Mouse (Mus musculus) ES-Bruce4 (cell line): ENCODE measurements at regions not wholly inside any gene's neighbourhood (a gene's known extent, or its start where the extent isn't known, plus 50 kb on each side); places are given as distances from the start of the nearest gene placed in this dataset.

Experiments
- H3K27ac ChIP-seq: 2 replicates; pipeline ENCODE4 v1.5.1; 2012; ENCODE audit warnings: low read length, inconsistent platforms; ENCODE audit not compliant: insufficient read depth
- H3K27me3 ChIP-seq: 2 replicates; pipeline ENCODE4 v1.6.1; 2012; ENCODE audit warnings: mild to moderate bottlenecking, low read length, inconsistent platforms; ENCODE audit not compliant: control insufficient read depth, poor library complexity, insufficient read depth, severe bottlenecking
- H3K36me3 ChIP-seq: 2 replicates; pipeline ENCODE4 v1.6.1; 2012; ENCODE audit warnings: inconsistent platforms, mild to moderate bottlenecking, low read length, moderate library complexity; ENCODE audit not compliant: control insufficient read depth, poor library complexity, insufficient read depth, severe bottlenecking
- H3K4me1 ChIP-seq: one replicate; pipeline ENCODE4 v1.8.1; 2011; ENCODE audit warnings: low read length; ENCODE audit not compliant: control insufficient read depth, insufficient read depth
- H3K4me3 ChIP-seq: 2 replicates; pipeline ENCODE4 v1.5.1; 2011; ENCODE audit warnings: low read depth, mild to moderate bottlenecking, low read length
- H3K9ac ChIP-seq: 2 replicates; pipeline ENCODE4 v1.6.1; 2012; ENCODE audit warnings: low read depth, mild to moderate bottlenecking, inconsistent platforms; ENCODE audit not compliant: poor library complexity, severe bottlenecking
- H3K9me3 ChIP-seq: replicated peaks from 2 replicates; pipeline ENCODE4 v1.6.1; 2012; ENCODE audit warnings: mild to moderate bottlenecking, low read length, inconsistent platforms; ENCODE audit not compliant: control insufficient read depth, poor library complexity, insufficient read depth, severe bottlenecking
- CTCF ChIP-seq: IDR thresholded peaks from one replicate; pipeline ENCODE4 v1.8.1; 2011; ENCODE audit warnings: low read depth, low read length
- EP300 ChIP-seq: IDR thresholded peaks from 2 replicates; pipeline ENCODE4 v1.6.1; 2011; ENCODE audit warnings: low read depth, low read length; ENCODE audit not compliant: insufficient read depth
- POLR2A ChIP-seq: IDR thresholded peaks from one replicate; pipeline ENCODE4 v1.8.1; 2011; ENCODE audit warnings: low read length; ENCODE audit not compliant: insufficient read depth

- TF ChIP-seq POLR2A = no peak
- TF ChIP-seq EP300 = no peak
- no peak for TF ChIP-seq CTCF
- Histone ChIP-seq H3K9ac (no peak overlapping the region), H3K9me3 (no peaks in the 10 kb centered on the region), H3K4me1 (no peaks in the 10 kb centered on the region), H3K4me3 (no peak overlapping the region), H3K27me3 (no peaks in the 10 kb centered on the region), H3K27ac (no peak overlapping the region), H3K36me3 (no peaks in the 10 kb centered on the region)
These were observed 200.7 kb downstream of the Pla2g4a start for GRCm38 (mm10) chr1:149760440-149760839.

- no peak overlapping the region for H3K9ac ChIP-seq
- H3K4me3 ChIP-seq = no peak overlapping the region
- H3K36me3 ChIP-seq = no peaks in the 10 kb centered on the region
- no peaks in the 10 kb centered on the region for H3K4me1 ChIP-seq
- H3K27me3 ChIP-seq = no peaks in the 10 kb centered on the region
- H3K9me3 ChIP-seq = no peaks in the 10 kb centered on the region
- no peak for TF ChIP-seq EP300
- no peak for TF ChIP-seq CTCF
- no peak for TF ChIP-seq POLR2A
- no peak overlapping the region for H3K27ac ChIP-seq
These were observed 202.3 kb downstream of the Pla2g4a start for GRCm38 (mm10) chr1:149758783-149759132.

- TF ChIP-seq POLR2A (no peak), CTCF (peak; percentile 12), EP300 (no peak)
- H3K27ac ChIP-seq = no peak overlapping the region
- no peaks in the 10 kb centered on the region for H3K36me3 ChIP-seq
These were observed 202.9 kb downstream of the Pla2g4a start for GRCm38 (mm10) chr1:149758092-149758782.

GRCm38 (mm10) chr1:149753269-149754060 is 207.6 kb downstream of the Pla2g4a start:
- no peaks in the 10 kb centered on the region for H3K27me3 ChIP-seq
- H3K4me3 ChIP-seq = no peak overlapping the region
- no peaks in the 10 kb centered on the region for H3K36me3 ChIP-seq
- no peaks in the 10 kb centered on the region for H3K4me1 ChIP-seq
- TF ChIP-seq CTCF (no peak), POLR2A (no peak)
- H3K9me3 ChIP-seq = no peaks in the 10 kb centered on the region
- H3K9ac ChIP-seq = no peak overlapping the region
- H3K27ac ChIP-seq = no peak overlapping the region

More at GRCm38 (mm10) chr1:149758092-149758782, 202.9 kb downstream of the Pla2g4a start:
- Histone ChIP-seq H3K27me3 (no peaks in the 10 kb centered on the region), H3K9ac (no peak overlapping the region), H3K9me3 (no peaks in the 10 kb centered on the region), H3K4me1 (no peaks in the 10 kb centered on the region), H3K4me3 (no peak overlapping the region)

- H3K27ac ChIP-seq = no peak overlapping the region
- no peak overlapping the region for H3K9ac ChIP-seq
- no peak overlapping the region for H3K4me3 ChIP-seq
- no peaks in the 10 kb centered on the region for H3K27me3 ChIP-seq
- TF ChIP-seq CTCF (no peak), EP300 (no peak)
- no peaks in the 10 kb centered on the region for H3K4me1 ChIP-seq
- H3K9me3 ChIP-seq = no peaks in the 10 kb centered on the region
- no peaks in the 10 kb centered on the region for H3K36me3 ChIP-seq
These were observed 211.7 kb downstream of the Pla2g4a start for GRCm38 (mm10) chr1:149749405-149749804.

- no peak overlapping the region for H3K4me3 ChIP-seq
- H3K9ac ChIP-seq = no peak overlapping the region
- no peaks in the 10 kb centered on the region for H3K4me1 ChIP-seq
- H3K27ac ChIP-seq = no peak overlapping the region
- TF ChIP-seq CTCF (no peak), EP300 (no peak), POLR2A (no peak)
- no peaks in the 10 kb centered on the region for H3K9me3 ChIP-seq
- H3K27me3 ChIP-seq = no peaks in the 10 kb centered on the region
- H3K36me3 ChIP-seq = no peaks in the 10 kb centered on the region
These were observed 222.1 kb downstream of the Pla2g4a start for GRCm38 (mm10) chr1:149738959-149739358.
